Comparison of ENCODE assay signal across 8 mouse cellular contexts in the genomic region with DNA sequence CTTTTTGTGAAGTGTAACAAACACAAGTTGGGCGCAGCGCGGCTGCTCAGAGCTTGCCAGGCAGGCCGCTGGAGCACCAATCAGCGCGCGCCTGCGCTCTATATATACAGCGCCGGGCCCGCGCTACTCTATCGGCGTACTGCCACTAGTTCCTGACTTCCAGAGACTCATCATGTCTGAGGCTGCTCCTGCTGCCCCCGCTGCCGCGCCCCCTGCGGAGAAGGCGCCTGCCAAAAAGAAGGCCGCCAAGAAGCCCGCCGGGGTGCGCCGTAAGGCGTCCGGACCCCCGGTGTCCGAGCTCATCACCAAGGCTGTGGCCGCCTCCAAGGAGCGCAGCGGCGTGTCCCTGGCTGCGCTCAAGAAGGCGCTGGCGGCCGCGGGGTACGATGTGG. TPM values are rescaled to one million over a fixed set of nuclear protein-coding genes. Genes with fewer than 3 reads are reported as not detected.
DNase-seq lines count a peak whose midpoint lies in the region; ATAC-seq lines count a peak whose summit lies in the region.

A gene (plus strand): TSS at position 132 of the 392 bp plus-strand sequence.

- DNase-seq in adrenal gland, adult (ENCODE audit: inconsistent age in 2 of 2, low spot score in 1 of 2), result peak; percentile 94 to 98
- peak; percentile 96 for DNase-seq in embryo, embryonic 10.5 days (ENCODE audit: low spot score)
- peak; percentile 86 for DNase-seq in gastrocnemius, postnatal 14 days
- DNase-seq in left cerebral cortex, postnatal 10 days (ENCODE audit: extremely low spot score in 1 of 2, low spot score in 2 of 2), result peak; percentile 84 to 94
- DNase-seq in right cerebral cortex, postnatal 10 days (ENCODE audit: low spot score in 2 of 2), result peak; percentile 93 to 94
- peak; percentile 92 for DNase-seq in urinary bladder, postnatal 14 days (ENCODE audit: low spot score)

- ATAC-seq in inflammation-experienced regulatory T-cells, adult 6 months, result peak; percentile 70
- ATAC-seq in megakaryocyte progenitor cell, adult 5-6 weeks (replicated peaks; ENCODE audit: poor library complexity), result peak; percentile 63

- intact Hi-C loops in gastrocnemius, postnatal 14 days (cut with DNase I; ENCODE audit: low total_unique reads), result no loop called here
- intact Hi-C loops in left cerebral cortex, postnatal 10 days (cut with DNase I), result loop anchor here (2.0 to 10.0 kb wide), 3 partner anchors 40 to 1694 kb away; a partner anchor contains a TSS

RNA-seq across cellular contexts. Expression of the gene that starts here (rescaled TPM):
- total RNA-seq in gastrocnemius, postnatal 14 days (2021), result 100 to 1,000 TPM; 258 to 269 TPM
- 10 to 100 TPM in 2 of 3 experiments, 1 to 10 TPM in 1; 8.7 to 14.8 (median 11.1) TPM for polyA plus RNA-seq in inflammation-experienced regulatory T-cells, adult 6 months (2017; shearing (Covaris generic))
- 10 to 100 TPM; 75.9 to 81.0 TPM for total RNA-seq in left cerebral cortex, postnatal 10 days (2021)
- 103 and 110 TPM in 2 replicates for total RNA-seq in megakaryocyte progenitor cell, adult 5-6 weeks (2015)
- total RNA-seq in megakaryocyte progenitor cell, adult 5-6 weeks (2017), result 686 and 791 TPM in 2 replicates

Comparison
In these comparisons a context has a peak if more than half of its experiments do, and no peak if none do; other contexts are left out.
1. Peak in every context shown above with its lines: DNase-seq and ATAC-seq.